Mouse (Mus musculus) midbrain, postnatal 0 days (tissue): ENCODE results near the gene Rpl18. TPM values are rescaled to one million over a fixed set of nuclear protein-coding genes. Genes with fewer than 3 reads are reported as not detected.

Experiments used
- ATAC-seq: fragments of 200-750 bp; cut with Nextera tagmentation; 2 replicates; pipeline ENCODE4 v1.8.0; 2017; ENCODE audit warnings: moderate number of reproducible peaks, mild to moderate bottlenecking, moderate TSS enrichment, moderate library complexity; ENCODE audit not compliant: low FRiP score
- DNase-seq: peaks from one replicate; pipeline ENCODE4 v3.0.0-alpha.2; 2015; ENCODE audit warnings: low spot score
- H3K27ac ChIP-seq: fragments of 300-500 bp; sonication (generic); 2 replicates; pipeline ENCODE4 v1.5.1; 2014; ENCODE audit warnings: low read depth, mild to moderate bottlenecking, low read length, mixed read lengths
- H3K27me3 ChIP-seq: fragments of 300-500 bp; sonication (generic); 2 replicates; pipeline ENCODE4 v1.6.1; 2014; ENCODE audit warnings: low read length, control low read depth, mixed read lengths; ENCODE audit not compliant: insufficient read depth
- H3K36me3 ChIP-seq: fragments of 300-500 bp; sonication (generic); 2 replicates; pipeline ENCODE4 v1.6.1; 2014; ENCODE audit warnings: low read length, control low read depth, mixed read lengths; ENCODE audit not compliant: insufficient read depth
- H3K4me1 ChIP-seq: fragments of 300-500 bp; sonication (generic); 2 replicates; pipeline ENCODE4 v1.6.1; 2014; ENCODE audit warnings: mild to moderate bottlenecking, control low read depth, antibody characterized with exemption, low read length, mixed read lengths; ENCODE audit not compliant: insufficient read depth
- H3K4me2 ChIP-seq: fragments of 300-500 bp; sonication (generic); 2 replicates; pipeline ENCODE4 v1.6.1; 2014; ENCODE audit warnings: low read depth, mild to moderate bottlenecking, low read length, mixed read lengths; ENCODE audit not compliant: poor library complexity, severe bottlenecking
- H3K4me3 ChIP-seq: fragments of 300-500 bp; sonication (generic); 2 replicates; pipeline ENCODE4 v1.5.1; 2014; ENCODE audit warnings: low read depth, mild to moderate bottlenecking, low read length, moderate library complexity
- H3K9ac ChIP-seq: fragments of 300-500 bp; sonication (generic); replicated peaks from 2 replicates; pipeline ENCODE4 v1.6.1; 2014; ENCODE audit warnings: mild to moderate bottlenecking, low read length, moderate library complexity, mixed read lengths; ENCODE audit not compliant: poor library complexity, severe bottlenecking
- H3K9me3 ChIP-seq: fragments of 300-500 bp; sonication (generic); 2 replicates; pipeline ENCODE4 v1.6.1; 2016; ENCODE audit warnings: low read length, control low read depth
- CTCF ChIP-seq: IDR thresholded peaks from 2 replicates; pipeline ENCODE4 v1.5.1; 2016; ENCODE audit warnings: antibody characterized with exemption, mild to moderate bottlenecking
- WGBS: fragments of 180-500 bp; shearing (Covaris S2); extraction: QIAGEN DNeasy Blood & Tissue Kit; methylation state at CpG from one replicate; pipeline ENCODE4 v1.1.7; 2014; 5-methylcytosine and 5-hydroxymethylcytosine counted together
- polyA plus RNA-seq: library from polyadenylated mRNA; unstranded; fragments of >200 nt; fragmentation: Nextera tagmentation; extraction: Ambion mirVana; gene quantifications from 2 replicates; pipeline ENCODE4 v1.2.1, GENCODE M21; 2015
- total RNA-seq: library from RNA; depleted of rRNA; stranded (reverse); fragments of >200 nt; gene quantifications from 2 replicates; pipeline ENCODE4 v1.2.3, GENCODE M21; 2014; rRNA removed

Rpl18 gene
- total and polyA plus RNA-seq, 2 experiments from 2014 or later = 473 to 989 TPM

- WGBS = 56% methylated on average over 5 of the region's 8 CpGs
- no peak overlapping the region for H3K9ac ChIP-seq
- H3K4me3 ChIP-seq = no peak overlapping the region
- no peaks in the 10 kb centered on the region for H3K27me3 ChIP-seq
- ATAC-seq (no peak), DNase-seq (no peak)
- H3K4me2 ChIP-seq = no peak overlapping the region
- H3K27ac ChIP-seq = no peak overlapping the region
- no peaks in the 10 kb centered on the region for H3K9me3 ChIP-seq
- H3K36me3 ChIP-seq = no peaks in the 10 kb centered on the region
- no peaks in the 10 kb centered on the region for H3K4me1 ChIP-seq
- no peak for TF ChIP-seq CTCF
Measured at GRCm38 (mm10) chr7:45766764-45767163, 51.5 kb downstream of the Rpl18 start.

GRCm38 (mm10) chr7:45767500-45767899 lies 52.2 kb downstream of the Rpl18 start:
- DNase-seq (no peak), ATAC-seq (no peak)
- H3K27me3 ChIP-seq = no peaks in the 10 kb centered on the region
- H3K4me2 ChIP-seq = no peak overlapping the region
- WGBS = 94% methylated on average over 6 of the region's 6 CpGs
- no peaks in the 10 kb centered on the region for H3K9me3 ChIP-seq
- H3K9ac ChIP-seq = no peak overlapping the region
- no peaks in the 10 kb centered on the region for H3K36me3 ChIP-seq
- H3K27ac ChIP-seq = no peak overlapping the region
- no peak for TF ChIP-seq CTCF
- no peak overlapping the region for H3K4me3 ChIP-seq
- H3K4me1 ChIP-seq = no peaks in the 10 kb centered on the region

Other genes starting within 250 kb of the Rpl18 start
Only the 30 nearest of the 33 such genes appear.
- gene Dhdh, start 226.7 kb upstream of the Rpl18 start, total RNA-seq = 4.3 TPM in 2 replicates
- gene Dhdh, start 226.7 kb upstream of the Rpl18 start, polyA plus RNA-seq = 5.5 and 6.1 TPM in 2 replicates
- gene Nucb1, start 205.1 kb upstream of the Rpl18 start, total RNA-seq = 92.2 and 137 TPM in 2 replicates
- 137 and 144 TPM in 2 replicates for gene Nucb1, start 205.1 kb upstream of the Rpl18 start, polyA plus RNA-seq
- 17.2 and 17.4 TPM in 2 replicates for gene Ppp1r15a, start 189.2 kb upstream of the Rpl18 start, total RNA-seq
- 18.7 and 18.8 TPM in 2 replicates for gene Ppp1r15a, start 189.2 kb upstream of the Rpl18 start, polyA plus RNA-seq
- 2.0 and 2.1 TPM in 2 replicates for gene Plekha4, start 189.1 kb upstream of the Rpl18 start, total RNA-seq
- 1.2 and 1.6 TPM in 2 replicates for gene Plekha4, start 189.1 kb upstream of the Rpl18 start, polyA plus RNA-seq
- gene Hsd17b14, start 160.6 kb upstream of the Rpl18 start, total RNA-seq = not detected in 2 replicates
- gene Hsd17b14, start 160.6 kb upstream of the Rpl18 start, polyA plus RNA-seq = 0.15 and 0.20 TPM in 2 replicates
- gene Bcat2, start 145.3 kb upstream of the Rpl18 start, total RNA-seq = 12.4 and 14.9 TPM in 2 replicates
- 18.3 and 19.3 TPM in 2 replicates for gene Bcat2, start 145.3 kb upstream of the Rpl18 start, polyA plus RNA-seq
- not detected in 2 replicates for gene Fgf21, start 100.0 kb upstream of the Rpl18 start, total RNA-seq
- gene Fgf21, start 100.0 kb upstream of the Rpl18 start, polyA plus RNA-seq = not detected in 2 replicates
- gene Fut1, start 98.2 kb upstream of the Rpl18 start, total RNA-seq = not detected in 2 replicates
- gene Fut1, start 98.2 kb upstream of the Rpl18 start, polyA plus RNA-seq = not detected in 2 replicates
- 0.11 TPM in 1 of 2 replicates, not detected in the other for gene Izumo1, start 93.6 kb upstream of the Rpl18 start, total RNA-seq
- 0.11 TPM in 1 of 2 replicates, not detected in the other for gene Izumo1, start 93.6 kb upstream of the Rpl18 start, polyA plus RNA-seq
- gene Rasip1, start 88.0 kb upstream of the Rpl18 start, total RNA-seq = 36.0 and 38.5 TPM in 2 replicates
- 24.0 and 25.1 TPM in 2 replicates for gene Rasip1, start 88.0 kb upstream of the Rpl18 start, polyA plus RNA-seq
- 2.7 and 3.3 TPM in 2 replicates for gene Mamstr, start 75.5 kb upstream of the Rpl18 start, total RNA-seq
- gene Mamstr, start 75.5 kb upstream of the Rpl18 start, polyA plus RNA-seq = 2.8 and 3.0 TPM in 2 replicates
- gene Fut2, start 49.1 kb upstream of the Rpl18 start, total RNA-seq = 0.99 TPM in 1 of 2 replicates, not detected in the other
- gene Fut2, start 49.1 kb upstream of the Rpl18 start, polyA plus RNA-seq = 0.27 and 0.29 TPM in 2 replicates
- gene Ntn5, start 31.4 kb upstream of the Rpl18 start, total RNA-seq = 1.3 and 1.4 TPM in 2 replicates
- 0.37 and 0.73 TPM in 2 replicates for gene Ntn5, start 31.4 kb upstream of the Rpl18 start, polyA plus RNA-seq
- 0.28 and 1.0 TPM in 2 replicates for gene Sec1, start 21.1 kb upstream of the Rpl18 start, total RNA-seq
- gene Sec1, start 21.1 kb upstream of the Rpl18 start, polyA plus RNA-seq = 0.37 and 0.79 TPM in 2 replicates
- gene Car11, start 15.6 kb upstream of the Rpl18 start, total RNA-seq = 118 and 130 TPM in 2 replicates
- gene Car11, start 15.6 kb upstream of the Rpl18 start, polyA plus RNA-seq = 107 and 114 TPM in 2 replicates
- gene Dbp, start 10.4 kb upstream of the Rpl18 start, total RNA-seq = 8.4 and 9.6 TPM in 2 replicates
- gene Dbp, start 10.4 kb upstream of the Rpl18 start, polyA plus RNA-seq = 4.6 and 4.8 TPM in 2 replicates
- 22.4 and 23.5 TPM in 2 replicates for gene Sphk2, start 2.5 kb downstream of the Rpl18 start, total RNA-seq
- gene Sphk2, start 2.5 kb downstream of the Rpl18 start, polyA plus RNA-seq = 15.8 and 18.1 TPM in 2 replicates
- 0.14 TPM in 1 of 2 replicates, not detected in the other for gene Fam83e, start 5.8 kb downstream of the Rpl18 start, total RNA-seq
- gene Fam83e, start 5.8 kb downstream of the Rpl18 start, polyA plus RNA-seq = 0.16 and 0.25 TPM in 2 replicates
- not detected in 2 replicates for gene Spaca4, start 10.4 kb downstream of the Rpl18 start, total RNA-seq
- not detected in 2 replicates for gene Spaca4, start 10.4 kb downstream of the Rpl18 start, polyA plus RNA-seq
- gene Lmtk3, start 68.3 kb downstream of the Rpl18 start, total RNA-seq = 170 and 172 TPM in 2 replicates
- gene Lmtk3, start 68.3 kb downstream of the Rpl18 start, polyA plus RNA-seq = 13.7 and 19.1 TPM in 2 replicates
- 5.0 and 5.1 TPM in 2 replicates for gene Sult2b1, start 69.2 kb downstream of the Rpl18 start, total RNA-seq
- 5.6 and 6.1 TPM in 2 replicates for gene Sult2b1, start 69.2 kb downstream of the Rpl18 start, polyA plus RNA-seq
- gene Cyth2, start 99.1 kb downstream of the Rpl18 start, total RNA-seq = 210 and 223 TPM in 2 replicates
- 219 and 236 TPM in 2 replicates for gene Cyth2, start 99.1 kb downstream of the Rpl18 start, polyA plus RNA-seq
- gene Kcnj14, start 109.3 kb downstream of the Rpl18 start, total RNA-seq = 0.71 and 2.1 TPM in 2 replicates
- gene Kcnj14, start 109.3 kb downstream of the Rpl18 start, polyA plus RNA-seq = 1.5 TPM in 2 replicates
- 31.3 and 34.2 TPM in 2 replicates for gene Grwd1, start 115.5 kb downstream of the Rpl18 start, total RNA-seq
- gene Grwd1, start 115.5 kb downstream of the Rpl18 start, polyA plus RNA-seq = 48.7 and 52.9 TPM in 2 replicates
- gene Kdelr1, start 157.3 kb downstream of the Rpl18 start, total RNA-seq = 170 and 207 TPM in 2 replicates
- gene Kdelr1, start 157.3 kb downstream of the Rpl18 start, polyA plus RNA-seq = 52.0 and 54.8 TPM in 2 replicates
- 51.6 and 51.7 TPM in 2 replicates for gene Grin2d, start 162.9 kb downstream of the Rpl18 start, total RNA-seq
- 5.4 and 6.6 TPM in 2 replicates for gene Grin2d, start 162.9 kb downstream of the Rpl18 start, polyA plus RNA-seq
- 0.38 TPM in 1 of 2 replicates, not detected in the other for gene Syngr4, start 181.3 kb downstream of the Rpl18 start, total RNA-seq
- gene Syngr4, start 181.3 kb downstream of the Rpl18 start, polyA plus RNA-seq = 0.25 and 0.30 TPM in 2 replicates
- 27.4 and 41.6 TPM in 2 replicates for gene Tmem143, start 181.5 kb downstream of the Rpl18 start, total RNA-seq
- gene Tmem143, start 181.5 kb downstream of the Rpl18 start, polyA plus RNA-seq = 5.5 and 5.6 TPM in 2 replicates
- gene Emp3, start 205.9 kb downstream of the Rpl18 start, total RNA-seq = 12.8 and 17.0 TPM in 2 replicates
- gene Emp3, start 205.9 kb downstream of the Rpl18 start, polyA plus RNA-seq = 36.4 and 38.5 TPM in 2 replicates
- gene Ccdc114, start 208.6 kb downstream of the Rpl18 start, total RNA-seq = 4.2 and 7.2 TPM in 2 replicates
- gene Ccdc114, start 208.6 kb downstream of the Rpl18 start, polyA plus RNA-seq = 4.3 and 5.8 TPM in 2 replicates